Mouse (Mus musculus): ENCODE measurements around the gene Auts2. TPM values are rescaled to one million over a fixed set of nuclear protein-coding genes. Genes with fewer than 3 reads are reported as not detected.

Gene Auts2
- total and polyA plus RNA-seq, 3 experiments, result not detected

DNA sequence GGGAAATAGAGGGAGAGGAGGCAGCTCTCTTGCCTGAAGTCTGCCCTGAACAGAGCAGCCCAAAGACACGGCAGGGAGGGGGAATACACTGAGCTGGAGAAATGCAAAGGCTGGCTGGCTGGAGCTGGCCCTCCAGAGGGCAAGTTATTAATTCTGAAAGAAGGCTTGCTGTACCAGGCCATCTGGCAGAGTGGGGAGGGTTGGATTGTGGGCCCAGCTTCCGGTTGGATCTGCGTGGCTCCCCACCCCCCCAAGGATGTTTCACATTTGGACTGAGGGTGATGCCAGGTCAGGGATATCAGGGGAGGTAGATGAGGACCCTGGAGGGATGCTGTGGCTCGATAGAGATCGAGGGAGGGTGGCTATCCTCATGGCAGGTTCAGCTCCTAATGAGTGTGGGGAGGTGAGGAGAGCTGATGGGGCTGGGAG is 968.0 kb downstream of the Auts2 start:
- peaks cover 90% of the 10 kb centered on the region for H3K9me3 ChIP-seq (replicated peaks; ENCODE audit: low read length)
- dilution Hi-C loops (cut with MboI; ENCODE audit: extremely low pct_ligation_motif_present, extremely low pct_unique_long_range_greater_than_20kb, low sequenced_read_pairs) (no loop called here), in situ Hi-C loops (cut with MboI; ENCODE audit: low pct_ligation_motif_present, low pct_unique_long_range_greater_than_20kb, low sequenced_read_pairs) (no loop called here)
- H3K9ac ChIP-seq (ENCODE audit: insufficient read depth, low read depth), result no peak overlapping the region
- H3K36me3 ChIP-seq (replicated peaks in 1 of 2; ENCODE audit: control insufficient read depth in 1 of 2, insufficient read depth in 1 of 2, low read length in 1 of 2), result no peaks in the 10 kb centered on the region
- H3K27ac ChIP-seq (ENCODE audit: insufficient read depth, low read depth), result no peak overlapping the region
- no peak overlapping the region for H3K4me2 ChIP-seq (ENCODE audit: insufficient read depth, low read depth, poor library complexity, severe bottlenecking)
- no peaks in the 10 kb centered on the region for H3K27me3 ChIP-seq (replicated peaks)
- no peaks in the 10 kb centered on the region for H3K79me2 ChIP-seq (replicated peaks; ENCODE audit: control insufficient read depth, extremely low read depth, insufficient read depth, poor library complexity, severe bottlenecking)
- H3K4me3 ChIP-seq (replicated peaks in 1 of 3; ENCODE audit: low read depth in 2 of 3, low read length in 2 of 3, poor library complexity in 1 of 3), result no peak overlapping the region
- TF ChIP-seq EP300 (IDR thresholded peaks at IDR 0.05; ENCODE audit: low read length) (no peak), JUND (conservative IDR thresholded peaks at IDR 0.05; ENCODE audit: low read depth, low read length) (no peak), E2F4 (IDR thresholded peaks at IDR 0.05; ENCODE audit: insufficient replicate concordance, low read depth, low read length) (no peak), POLR2A (IDR thresholded peaks at IDR 0.05; ENCODE audit: low read depth, low read length) (no peak), HCFC1 (IDR thresholded peaks at IDR 0.05; ENCODE audit: low read depth, low read length) (no peak), USF2 (conservative IDR thresholded peaks at IDR 0.05; ENCODE audit: low read depth, low read length) (no peak), MEF2A (IDR thresholded peaks at IDR 0.05; ENCODE audit: borderline replicate concordance, low read depth, low read length) (no peak), SIN3A (IDR thresholded peaks at IDR 0.05; ENCODE audit: low read length) (no peak), NRF1 (IDR thresholded peaks at IDR 0.05; ENCODE audit: low read depth, low read length) (no peak), IRF4 (IDR thresholded peaks at IDR 0.05; ENCODE audit: low read depth, low read length) (no peak), ZKSCAN1 (IDR thresholded peaks at IDR 0.05; ENCODE audit: borderline replicate concordance, low read depth, low read length) (no peak), GABPA (IDR thresholded peaks at IDR 0.05; ENCODE audit: insufficient replicate concordance, low read depth, low read length) (no peak), TCF12 (IDR thresholded peaks at IDR 0.05; ENCODE audit: low read depth, low read length) (no peak), RAD21 (IDR thresholded peaks at IDR 0.05; ENCODE audit: low read depth, low read length) (no peak), TBP (conservative IDR thresholded peaks at IDR 0.05; ENCODE audit: low read depth, low read length) (no peak), ZC3H11A (IDR thresholded peaks at IDR 0.05; ENCODE audit: low read depth, low read length) (no peak), NELFE (IDR thresholded peaks at IDR 0.05; ENCODE audit: low read depth, low read length) (no peak), CHD2 (IDR thresholded peaks at IDR 0.05; ENCODE audit: low read length) (no peak)
- no peaks in the 10 kb centered on the region for H3K4me1 ChIP-seq (ENCODE audit: control insufficient read depth in 1 of 2, insufficient read depth in 2 of 2)
- DNase-seq (ENCODE audit: extremely low read depth), result no peak

DNA sequence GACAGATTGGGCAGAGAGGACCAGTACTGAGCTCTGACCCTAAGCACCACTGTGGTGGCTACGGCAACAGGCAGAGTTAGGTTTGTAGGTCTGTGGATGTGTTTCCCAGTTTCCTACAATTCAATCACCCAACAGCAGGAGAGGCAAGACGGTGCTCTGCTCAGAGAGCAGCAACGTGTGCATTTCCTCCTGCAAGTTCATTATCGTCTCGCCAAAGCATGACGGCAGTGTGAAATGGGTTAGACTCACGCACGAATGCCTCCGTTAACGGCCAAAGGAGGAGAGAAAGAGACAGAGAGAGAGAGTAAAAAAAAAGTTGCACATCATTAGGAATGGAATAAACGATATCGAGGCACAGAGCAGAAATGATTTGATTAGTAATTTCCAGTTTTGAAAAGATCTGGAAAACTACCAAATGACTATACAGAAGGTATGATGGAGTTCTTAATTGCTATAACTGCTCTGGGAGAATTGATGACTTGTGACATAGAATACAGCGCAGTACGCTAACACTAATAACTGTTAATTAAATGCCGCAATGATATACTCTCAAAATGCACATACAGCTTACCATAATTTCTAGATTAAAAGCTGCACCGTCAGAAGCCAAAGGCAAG is 968.6 kb downstream of the Auts2 start:
- Histone ChIP-seq H3K27me3 (replicated peaks) (no peaks in the 10 kb centered on the region), H3K9ac (ENCODE audit: insufficient read depth, low read depth) (no peak overlapping the region), H3K27ac (ENCODE audit: insufficient read depth, low read depth) (no peak overlapping the region), H3K4me2 (ENCODE audit: insufficient read depth, low read depth, poor library complexity, severe bottlenecking) (no peak overlapping the region), H3K36me3 (replicated peaks in 1 of 2; ENCODE audit: control insufficient read depth in 1 of 2, insufficient read depth in 1 of 2, low read length in 1 of 2) (no peaks in the 10 kb centered on the region), H3K4me3 (replicated peaks in 1 of 3; ENCODE audit: low read depth in 2 of 3, low read length in 2 of 3, poor library complexity in 1 of 3) (no peak overlapping the region), H3K9me3 (replicated peaks; ENCODE audit: low read length) (peaks cover 88% of the 10 kb centered on the region), H3K79me2 (replicated peaks; ENCODE audit: control insufficient read depth, extremely low read depth, insufficient read depth, poor library complexity, severe bottlenecking) (no peaks in the 10 kb centered on the region), H3K4me1 (ENCODE audit: control insufficient read depth in 1 of 2, insufficient read depth in 2 of 2) (no peaks in the 10 kb centered on the region)
- no peak for DNase-seq (ENCODE audit: extremely low read depth)
- TF ChIP-seq TBP (conservative IDR thresholded peaks at IDR 0.05; ENCODE audit: low read depth, low read length) (no peak), TCF12 (IDR thresholded peaks at IDR 0.05; ENCODE audit: low read depth, low read length) (no peak), IRF4 (IDR thresholded peaks at IDR 0.05; ENCODE audit: low read depth, low read length) (no peak), USF1 (IDR thresholded peaks at IDR 0.05; ENCODE audit: low read depth, low read length) (no peak), SMC3 (IDR thresholded peaks at IDR 0.05; ENCODE audit: low read depth, low read length) (no peak), KAT2A (IDR thresholded peaks at IDR 0.05; ENCODE audit: insufficient replicate concordance, low read length) (no peak), USF2 (conservative IDR thresholded peaks at IDR 0.05; ENCODE audit: low read depth, low read length) (no peak), POLR2A (IDR thresholded peaks at IDR 0.05; ENCODE audit: low read depth, low read length) (no peak), JUN (IDR thresholded peaks at IDR 0.05; ENCODE audit: insufficient read depth, low read depth, low read length) (no peak), CHD2 (IDR thresholded peaks at IDR 0.05; ENCODE audit: low read length) (no peak), MXI1 (IDR thresholded peaks at IDR 0.05; ENCODE audit: low read depth, low read length) (no peak), ELF1 (IDR thresholded peaks at IDR 0.05; ENCODE audit: low read depth, low read length) (no peak)
- in situ Hi-C loops (cut with MboI; ENCODE audit: low pct_ligation_motif_present, low pct_unique_long_range_greater_than_20kb, low sequenced_read_pairs) (no loop called here), dilution Hi-C loops (cut with MboI; ENCODE audit: extremely low pct_ligation_motif_present, extremely low pct_unique_long_range_greater_than_20kb, low sequenced_read_pairs) (no loop called here)

Measured in CH12.LX (cell line).